Mouse (Mus musculus): ENCODE results near the gene Kcnc4. TPM values are rescaled to one million over a fixed set of nuclear protein-coding genes. Genes with fewer than 3 reads are reported as not detected.

Kcnc4 gene
- polyA plus RNA-seq, 1 experiment: not detected

DNA sequence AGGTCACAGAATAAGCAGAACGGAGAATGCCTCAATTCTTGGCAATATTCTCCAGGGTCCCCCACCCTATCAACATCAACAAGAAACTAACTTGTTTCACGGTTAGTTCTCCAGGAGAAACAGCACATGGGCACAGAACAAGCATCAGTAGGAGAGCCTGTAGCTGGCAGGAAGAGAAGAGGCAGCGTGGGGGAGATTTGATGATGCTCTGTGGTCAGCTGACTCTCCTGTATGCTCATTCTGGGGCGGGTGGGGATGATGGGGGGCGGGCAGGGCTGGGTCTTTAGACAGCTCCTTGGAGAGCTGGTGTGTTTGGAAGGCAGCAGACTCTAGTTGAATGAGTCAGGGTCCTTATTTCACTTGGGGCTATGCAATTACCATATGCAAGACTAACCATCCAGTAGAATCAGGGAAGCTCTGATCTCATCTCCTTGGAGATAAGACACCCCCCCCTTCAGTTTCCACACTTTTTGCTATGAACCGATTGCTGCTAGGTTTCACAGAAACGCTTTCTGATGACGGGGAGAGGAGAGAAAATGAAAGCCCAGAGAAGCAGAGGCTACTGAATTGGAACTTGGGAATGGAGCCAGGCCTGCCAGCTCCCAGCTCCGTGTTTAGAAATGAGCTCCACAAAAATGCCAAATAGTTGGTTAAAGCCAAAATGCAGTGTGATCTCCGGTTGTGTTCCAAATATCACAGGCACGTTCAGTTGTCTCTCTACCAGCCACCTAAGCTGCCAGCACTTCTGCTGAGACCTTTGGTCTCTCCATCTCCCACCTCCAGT is 34.9 kb downstream of the Kcnc4 start:
- TF ChIP-seq GATA1 (IDR thresholded peaks at IDR 0.05; ENCODE audit: low read length): no peak

DNA sequence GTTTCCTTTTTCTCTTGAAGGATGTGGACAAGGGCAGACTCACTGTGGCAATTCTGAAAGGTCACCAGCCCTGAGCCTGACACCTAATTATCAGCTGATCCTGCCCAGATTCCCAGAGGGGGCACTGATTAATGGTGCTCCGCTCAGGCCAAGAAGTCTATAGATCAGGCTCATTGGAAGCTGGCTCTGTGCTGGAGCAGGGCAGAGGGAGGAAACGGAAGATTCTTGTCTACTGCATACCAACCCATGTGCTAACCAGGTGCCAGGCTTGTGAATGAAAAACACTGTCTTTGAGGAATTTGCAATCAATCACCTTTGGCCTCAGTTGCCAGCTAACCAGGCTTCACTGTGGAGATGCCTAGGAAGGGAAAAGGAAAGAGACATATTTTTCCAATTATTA is 39.2 kb downstream of the Kcnc4 start:
- no peak for TF ChIP-seq GATA1 (IDR thresholded peaks at IDR 0.05; ENCODE audit: low read length)

DNA sequence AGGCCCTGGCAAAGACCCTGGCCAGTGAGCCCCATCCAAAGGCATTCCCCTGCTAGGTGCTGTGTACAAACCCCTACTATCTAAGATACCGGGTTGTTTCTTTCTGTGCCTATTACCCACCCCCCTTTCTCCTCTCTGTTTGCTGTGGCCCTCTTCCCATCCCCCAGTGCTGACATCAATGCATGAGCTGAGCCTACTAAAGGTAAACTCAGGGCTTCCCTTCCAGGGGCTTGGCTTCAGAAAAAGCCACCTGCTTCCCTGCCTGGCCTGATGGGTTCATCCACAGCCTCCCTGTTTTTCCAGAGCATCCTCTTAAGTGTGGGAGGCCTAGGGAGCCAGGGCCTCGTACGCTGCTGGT is 42.1 kb downstream of the Kcnc4 start:
- no peak for TF ChIP-seq GATA1 (IDR thresholded peaks at IDR 0.05; ENCODE audit: low read length)

DNA sequence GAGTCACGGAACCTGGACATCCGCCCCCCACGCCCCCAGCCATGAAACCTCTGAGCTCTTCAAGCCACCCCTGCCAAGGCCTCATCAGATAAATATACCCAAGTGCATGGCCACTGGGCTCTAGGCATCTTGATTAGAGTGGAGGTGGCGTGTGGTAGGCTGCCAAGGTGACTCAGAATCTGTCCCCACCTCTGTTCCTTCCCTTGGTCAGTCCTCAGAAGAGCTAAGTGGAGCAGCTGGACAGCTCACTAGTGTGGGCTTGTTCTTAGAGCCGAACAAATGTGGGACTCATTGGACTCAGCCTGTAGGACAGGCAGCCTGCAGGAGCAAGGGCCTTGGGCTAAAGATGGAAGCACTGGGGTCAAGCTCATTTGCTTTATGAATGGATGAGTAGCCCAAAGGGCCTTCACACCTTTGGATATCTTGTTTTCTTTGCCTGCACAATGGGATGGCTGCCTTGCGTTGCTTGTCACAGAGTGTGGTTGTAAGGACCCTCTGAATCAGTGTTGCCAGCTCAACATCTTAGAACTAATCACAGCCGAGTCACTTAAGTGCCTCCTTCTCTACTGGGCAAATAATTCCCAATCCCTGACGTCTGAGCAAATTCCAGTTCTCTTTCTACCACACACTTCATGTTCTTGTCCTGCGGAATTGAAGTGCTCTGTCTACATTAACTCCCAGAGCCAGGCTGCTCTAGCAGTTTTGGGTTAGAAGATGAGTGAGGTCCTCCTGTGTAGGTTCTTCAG is 42.6 kb downstream of the Kcnc4 start:
- TF ChIP-seq GATA1 (IDR thresholded peaks at IDR 0.05; ENCODE audit: low read length): no peak

DNA sequence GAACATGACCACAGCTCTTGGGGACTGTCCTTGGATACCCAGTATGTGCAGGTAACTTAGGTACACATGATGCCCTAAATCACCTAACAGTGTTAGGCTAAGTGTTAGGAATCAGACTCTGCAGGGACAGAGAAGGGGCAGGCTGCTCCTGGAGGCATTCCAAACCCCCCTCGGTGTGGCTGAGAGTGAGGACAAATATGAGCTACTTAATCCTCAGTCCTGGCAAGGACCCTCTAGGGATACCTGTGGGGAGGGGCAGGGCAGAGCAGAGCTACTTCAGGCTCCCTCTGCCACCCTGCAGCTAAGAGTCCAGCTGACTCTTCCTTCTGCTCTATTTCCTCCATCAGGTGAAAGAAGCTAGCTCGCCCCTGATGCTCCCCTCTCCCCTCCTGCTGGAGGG is 46.3 kb downstream of the Kcnc4 start:
- no peak for TF ChIP-seq GATA1 (IDR thresholded peaks at IDR 0.05; ENCODE audit: low read length)

DNA sequence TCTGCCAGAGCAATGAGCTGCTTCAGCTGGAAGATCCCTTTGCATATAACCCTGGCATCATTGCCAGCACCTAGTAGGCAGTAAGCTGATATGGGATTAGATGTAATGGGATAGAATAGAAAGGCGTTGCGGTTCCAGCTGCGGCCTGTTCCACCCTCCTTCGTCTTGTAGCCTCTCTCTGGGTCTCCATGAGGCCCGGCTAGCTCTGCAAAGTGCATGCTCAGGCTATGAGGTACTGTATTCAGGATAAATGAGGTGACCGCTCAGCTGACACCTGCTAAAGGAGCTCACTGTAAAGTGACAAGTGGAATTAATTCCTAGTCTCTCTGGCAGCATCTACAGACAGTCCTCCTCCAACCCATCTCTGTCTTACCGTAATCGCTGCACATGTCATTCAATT is 46.8 kb downstream of the Kcnc4 start:
- TF ChIP-seq GATA1 (IDR thresholded peaks at IDR 0.05; ENCODE audit: low read length): no peak

DNA sequence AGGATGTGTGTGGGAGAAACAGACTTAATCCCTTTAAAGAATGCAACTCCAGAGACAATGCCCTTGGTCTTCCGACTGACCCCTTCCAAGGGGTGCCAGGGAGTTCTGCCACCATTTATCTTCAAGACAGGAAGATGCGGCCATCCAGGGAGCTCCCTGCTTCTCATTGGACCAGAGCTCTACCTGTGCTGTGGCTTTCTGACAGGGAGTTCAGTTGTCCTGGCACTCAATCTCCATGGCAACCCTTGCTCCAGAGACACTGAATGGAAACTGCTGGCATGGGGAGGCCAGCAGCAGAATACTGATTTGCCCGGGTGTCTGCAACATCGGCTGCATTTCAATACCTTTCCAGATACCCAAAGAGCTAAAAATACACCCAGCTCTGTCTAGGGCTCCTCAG is 47.7 kb downstream of the Kcnc4 start:
- TF ChIP-seq GATA1 (IDR thresholded peaks at IDR 0.05; ENCODE audit: low read length): no peak

DNA sequence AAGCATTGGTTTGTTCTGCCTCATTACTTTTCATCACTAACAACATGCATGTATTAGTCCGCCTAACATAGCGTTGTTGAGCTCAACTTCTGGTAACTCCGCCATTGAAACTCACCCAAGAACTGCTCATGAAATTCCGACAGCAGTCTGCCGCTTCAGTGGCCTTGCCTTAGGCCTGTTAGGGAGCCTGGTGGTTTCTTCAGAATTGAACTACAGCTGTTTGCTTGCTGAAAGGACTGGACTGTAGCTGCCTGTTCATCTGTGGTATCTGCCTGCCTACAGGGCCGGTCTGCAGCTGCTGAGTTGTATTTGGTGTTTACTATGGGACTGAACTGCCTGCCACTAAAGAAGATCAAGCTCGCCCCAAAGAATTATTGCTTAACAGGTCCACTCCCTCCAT is 58.0 kb downstream of the Kcnc4 start:
- TF ChIP-seq GATA1 (IDR thresholded peaks at IDR 0.05; ENCODE audit: low read length): no peak

DNA sequence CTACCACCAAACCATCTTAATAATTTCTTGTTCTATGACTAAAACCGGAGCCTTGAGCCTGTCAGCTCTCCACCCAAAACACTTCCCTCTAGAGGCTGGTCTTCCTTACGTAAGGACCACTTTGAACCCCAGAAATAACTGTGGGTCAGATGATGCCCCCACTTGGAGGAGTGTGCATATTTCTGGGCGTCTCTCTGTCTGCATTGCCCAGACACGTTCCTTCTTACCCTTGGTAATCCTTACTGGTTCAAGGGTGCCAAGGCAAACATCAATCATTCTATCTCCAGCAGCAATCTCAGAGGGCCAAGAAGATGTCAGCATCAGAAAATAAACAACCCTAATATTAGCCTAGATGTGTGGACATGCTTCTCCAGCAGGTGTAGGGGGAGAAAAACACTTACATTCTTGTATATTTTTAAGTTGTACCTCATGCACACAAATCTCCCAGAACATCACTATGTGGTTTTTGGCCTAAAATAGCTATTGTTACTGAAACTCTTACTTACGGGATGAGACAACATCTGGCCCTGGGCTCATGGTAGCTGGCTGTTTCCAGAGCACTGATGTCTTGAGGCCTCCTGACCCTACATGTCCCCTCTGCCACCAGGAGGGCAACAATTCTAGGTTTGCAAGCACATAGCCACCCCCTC is 59.2 kb downstream of the Kcnc4 start:
- TF ChIP-seq GATA1 (IDR thresholded peaks at IDR 0.05; ENCODE audit: low read length): no peak

DNA sequence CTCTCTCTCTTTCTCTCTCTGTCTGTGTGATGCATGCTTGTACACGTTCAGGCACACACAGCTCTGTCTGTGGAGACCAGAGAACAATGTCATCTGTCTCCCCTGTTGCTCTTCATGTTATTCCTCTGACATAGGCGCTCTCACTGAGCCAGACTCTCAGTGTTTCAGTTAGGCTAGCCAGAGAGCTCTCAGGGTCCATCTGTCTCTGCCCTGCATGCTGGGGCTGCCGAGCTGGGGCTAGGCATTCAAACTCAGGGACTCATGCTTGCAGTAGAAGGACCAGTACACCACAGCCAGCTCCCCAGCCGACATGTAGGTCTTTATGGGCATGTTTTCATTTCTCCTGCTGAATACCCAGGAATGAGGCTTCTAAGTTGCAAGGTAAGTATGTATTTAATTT is 68.2 kb downstream of the Kcnc4 start:
- no peak for TF ChIP-seq GATA1 (IDR thresholded peaks at IDR 0.05; ENCODE audit: low read length)

Other genes starting within 250 kb of the Kcnc4 start
- gene Cym, start 237.8 kb downstream of the Kcnc4 start, polyA plus RNA-seq (2012): not detected in 2 replicates
- not detected in 2 replicates for gene A630076J17Rik, start 228.9 kb downstream of the Kcnc4 start, polyA plus RNA-seq (2012)
- 0.03 TPM in 1 of 2 replicates, not detected in the other for gene Prok1, start 219.8 kb downstream of the Kcnc4 start, polyA plus RNA-seq (2012)
- 22.1 and 36.3 TPM in 2 replicates for gene Lamtor5, start 180.7 kb downstream of the Kcnc4 start, polyA plus RNA-seq (2012)
- gene Slc16a4, start 168.3 kb downstream of the Kcnc4 start, polyA plus RNA-seq (2012): not detected in 2 replicates
- 6.0 and 7.4 TPM in 2 replicates for gene Rbm15, start 125.9 kb downstream of the Kcnc4 start, polyA plus RNA-seq (2012)
- gene Slc6a17, start 58.5 kb upstream of the Kcnc4 start, polyA plus RNA-seq (2012): not detected in 2 replicates
- not detected in 2 replicates for gene Ubl4b, start 95.5 kb upstream of the Kcnc4 start, polyA plus RNA-seq (2012)
- gene Alx3, start 135.5 kb upstream of the Kcnc4 start, polyA plus RNA-seq (2012): not detected in 2 replicates
- not detected in 2 replicates for gene Gm10961, start 171.8 kb upstream of the Kcnc4 start, polyA plus RNA-seq (2012)
- gene Strip1, start 172.1 kb upstream of the Kcnc4 start, polyA plus RNA-seq (2012): 18.3 and 20.0 TPM in 2 replicates
- gene Ahcyl1, start 237.0 kb upstream of the Kcnc4 start, polyA plus RNA-seq (2012): 11.9 and 14.6 TPM in 2 replicates

Data from G1E-ER4 (cell line).